Mouse (Mus musculus): ENCODE data around the gene Prkd3.

Prkd3 gene

GRCm38 (mm10) chr17:78936466-78937228 lies 84.0 kb downstream of the Prkd3 start, which contains the start of the genes Cebpz and Ndufaf7:
Cebpz (minus strand) TSS chr17:78937066.
Ndufaf7 (plus strand) TSS chr17:78937136.
- peak; percentile 100 for ATAC-seq (ENCODE audit: low TSS enrichment)

GRCm38 (mm10) chr17:78935857-78936256 lies 84.8 kb downstream of the Prkd3 start:
- no peak for ATAC-seq (ENCODE audit: low TSS enrichment)

DNA sequence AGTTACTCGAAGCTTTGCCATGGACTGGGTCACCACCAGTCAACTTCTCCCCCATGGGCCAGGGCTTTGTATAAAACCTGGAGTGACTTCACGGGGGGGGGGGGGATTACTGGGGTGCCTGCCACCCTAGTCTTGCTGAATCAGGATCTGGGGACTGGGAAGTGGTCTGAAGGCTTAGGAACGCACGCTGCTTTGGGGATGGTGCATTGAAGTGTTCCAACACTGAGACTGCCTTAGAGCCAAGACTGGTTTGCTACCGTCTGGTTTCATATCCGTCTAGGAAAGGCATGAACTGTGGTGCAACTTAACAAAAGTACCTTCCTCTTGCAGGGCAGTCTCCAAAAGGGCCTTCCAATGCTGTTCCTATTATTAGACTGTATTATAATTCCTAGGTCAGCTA lies 102.9 kb downstream of the Prkd3 start:
- peak; percentile 7; the same call in 1 of the 2 replicates for ATAC-seq (ENCODE audit: low TSS enrichment)

- no peak for ATAC-seq (ENCODE audit: low TSS enrichment)
Measured at GRCm38 (mm10) chr17:78916899-78917298, 103.7 kb downstream of the Prkd3 start.

GRCm38 (mm10) chr17:78916369-78916813 lies 104.2 kb downstream of the Prkd3 start, which contains the start of gene Cebpzos:
Cebpzos (plus strand) TSS chr17:78916500.
- ATAC-seq (ENCODE audit: low TSS enrichment): peak; percentile 95

GRCm38 (mm10) chr17:78915772-78916171 lies 104.8 kb downstream of the Prkd3 start:
- peak; percentile 2; the same call in 1 of the 2 replicates for ATAC-seq (ENCODE audit: low TSS enrichment)

- no peak for ATAC-seq (ENCODE audit: low TSS enrichment)
Measured at GRCm38 (mm10) chr17:78913921-78914320, 106.7 kb downstream of the Prkd3 start.

DNA sequence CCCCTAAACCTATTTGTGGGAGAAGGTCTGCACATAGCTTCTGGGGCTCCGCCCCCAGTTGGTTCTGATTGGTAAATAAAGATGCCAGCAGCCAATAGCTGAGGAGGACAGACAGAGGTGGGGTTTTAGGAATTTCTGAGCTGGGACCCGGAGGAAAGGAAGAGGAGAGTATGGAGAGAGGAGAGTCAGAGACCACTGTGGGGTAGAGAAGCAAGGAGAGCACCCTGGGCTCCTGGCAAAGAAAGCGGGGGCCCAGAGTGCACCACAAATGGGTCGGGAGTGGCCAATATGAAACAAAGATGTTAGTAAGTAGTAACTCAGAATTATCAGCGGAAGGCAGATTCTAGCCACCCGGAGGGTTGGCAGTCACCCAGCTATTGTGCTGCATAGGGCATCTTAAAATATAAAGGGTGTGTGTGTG lies 107.7 kb downstream of the Prkd3 start:
- ATAC-seq (ENCODE audit: low TSS enrichment): no peak

DNA sequence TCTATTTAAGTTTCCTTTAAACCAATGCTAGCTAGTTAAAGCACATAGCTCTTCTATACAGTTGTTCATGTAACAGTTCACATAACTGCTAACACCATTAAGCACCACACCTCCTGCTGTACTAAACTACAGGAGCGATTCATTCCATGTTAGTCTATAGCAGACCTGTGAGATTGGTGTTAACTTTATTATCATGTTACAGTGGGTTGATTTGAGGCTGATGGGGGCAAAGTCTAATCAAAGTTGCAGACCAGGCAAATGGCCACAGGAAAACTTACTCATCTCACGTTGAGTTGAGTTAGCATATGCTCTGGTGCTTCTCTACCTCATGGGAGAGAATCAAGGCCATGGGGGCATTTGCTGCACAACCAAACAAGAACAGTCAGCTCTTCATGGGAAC lies 111.2 kb downstream of the Prkd3 start:
- ATAC-seq (ENCODE audit: low TSS enrichment): no peak

- no peak for ATAC-seq (ENCODE audit: low TSS enrichment)
Measured at GRCm38 (mm10) chr17:78906892-78907291, 113.7 kb downstream of the Prkd3 start, which contains the start of gene Sult6b1. Sult6b1 (minus strand) TSS chr17:78906992.

DNA sequence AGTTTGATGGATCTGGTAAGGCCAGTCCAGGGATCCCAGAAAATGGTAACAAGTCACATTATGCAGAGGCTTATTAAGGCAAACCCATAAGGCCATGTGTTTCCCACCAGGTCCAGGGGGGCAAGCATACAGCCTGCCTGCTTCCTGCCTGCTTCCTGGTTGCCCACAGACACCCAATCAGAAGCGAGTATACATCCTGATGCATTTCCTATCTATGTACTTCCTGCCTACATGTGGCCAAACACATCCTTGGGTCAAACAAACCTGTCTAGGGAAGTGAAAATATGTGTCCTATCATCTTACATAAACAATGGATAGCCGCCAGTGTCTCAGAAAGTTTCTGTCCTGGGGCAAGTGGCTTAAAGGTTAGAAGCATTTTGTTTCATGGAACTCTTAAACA lies 117.5 kb downstream of the Prkd3 start:
- no peak for ATAC-seq (ENCODE audit: low TSS enrichment)

All from frontal cortex, adult (tissue).